Mouse (Mus musculus): ENCODE measurements at regions not wholly inside any gene's neighbourhood (a gene's known extent, or its start where the extent isn't known, plus 50 kb on each side); places are given as distances from the start of the nearest gene placed in this dataset.

- ATAC-seq (peak; percentile 75), DNase-seq (peak; percentile 61)
- no peak; the same call in 1 of the 2 replicates for TF ChIP-seq EP300 (IDR thresholded peaks at IDR 0.05; ENCODE audit: low read depth)
- no peak for TF ChIP-seq CTCF (IDR thresholded peaks at IDR 0.05; ENCODE audit: low read depth)
- no peaks in the 10 kb centered on the region for H3K36me3 ChIP-seq (replicated peaks; ENCODE audit: insufficient read depth, low read length)
- no peaks in the 10 kb centered on the region for H3K9me3 ChIP-seq (ENCODE audit: low read length)
- 42% methylated on average over 7 of the region's 8 CpGs for WGBS (ENCODE audit: insufficient replicate concordance)
- H3K4me2 ChIP-seq (ENCODE audit: low read depth, low read length) = no peak overlapping the region
- no peaks in the 10 kb centered on the region for H3K27me3 ChIP-seq (ENCODE audit: insufficient read depth, low read length)
- H3K4me3 ChIP-seq (ENCODE audit: low read depth, low read length) = no peak overlapping the region
- H3K27ac ChIP-seq (ENCODE audit: low read depth) = peak overlapping the region; percentile 77
- H3K4me1 ChIP-seq (ENCODE audit: insufficient read depth) = peaks cover 5% of the 10 kb centered on the region; the same call in 1 of the 2 replicates
- no peak overlapping the region for H3K9ac ChIP-seq (replicated peaks)
Measured at GRCm38 (mm10) chr10:68354335-68355231, 76.0 kb upstream of the Arid5b start.

- Histone ChIP-seq H3K4me2 (ENCODE audit: low read depth, low read length) (no peak overlapping the region), H3K9me3 (ENCODE audit: low read length) (no peaks in the 10 kb centered on the region), H3K9ac (replicated peaks) (no peak overlapping the region), H3K36me3 (replicated peaks; ENCODE audit: insufficient read depth, low read length) (no peaks in the 10 kb centered on the region), H3K27ac (ENCODE audit: low read depth) (peak overlapping the region; percentile 55; the same call in 1 of the 2 replicates), H3K4me3 (ENCODE audit: low read depth, low read length) (no peak overlapping the region), H3K4me1 (ENCODE audit: insufficient read depth) (peaks cover 5% of the 10 kb centered on the region; the same call in 1 of the 2 replicates), H3K27me3 (ENCODE audit: insufficient read depth, low read length) (no peaks in the 10 kb centered on the region)
- TF ChIP-seq EP300 (IDR thresholded peaks at IDR 0.05; ENCODE audit: low read depth) (no peak), CTCF (IDR thresholded peaks at IDR 0.05; ENCODE audit: low read depth) (no peak)
- DNase-seq (no peak), ATAC-seq (no peak)
- 82% methylated on average over 18 of the region's 18 CpGs for WGBS (ENCODE audit: insufficient replicate concordance)
Measured at GRCm38 (mm10) chr10:68353692-68354232, 75.2 kb upstream of the Arid5b start.

DNA sequence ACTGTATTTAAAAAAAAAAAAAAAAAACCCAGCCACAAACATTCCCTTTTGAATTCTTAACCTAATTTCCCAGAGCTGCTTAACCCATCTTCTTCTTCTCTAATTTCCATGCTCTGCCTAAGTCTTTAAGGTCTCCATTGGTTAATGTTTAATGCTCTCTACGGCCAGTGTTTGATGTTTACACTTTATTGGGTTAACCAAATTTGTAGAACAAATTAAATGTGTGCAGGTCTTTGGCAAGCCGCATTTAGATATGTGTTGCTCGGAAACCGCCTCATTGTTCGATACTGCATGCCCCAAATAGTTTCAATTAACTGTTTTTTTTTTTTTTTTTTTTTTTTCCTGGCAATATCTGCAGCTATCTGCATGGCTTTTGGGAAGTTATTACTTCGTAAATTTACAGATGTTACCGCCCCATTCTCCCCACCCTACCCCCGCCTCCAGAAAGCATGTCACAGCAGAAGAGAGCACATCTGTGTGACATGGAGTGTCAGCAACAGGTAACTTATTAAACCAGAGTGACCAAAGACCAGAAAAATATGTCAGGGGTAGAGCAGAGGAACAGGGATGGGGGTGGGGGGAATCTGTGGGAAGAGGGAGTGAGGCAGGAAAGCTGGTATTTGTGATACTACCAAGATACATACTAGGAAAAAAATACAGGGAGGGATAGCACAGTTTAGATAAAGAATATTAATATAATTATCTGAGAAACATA, 73.5 kb upstream of the Arid5b start:
- peak overlapping the region; percentile 35; the same call in 1 of the 2 replicates for H3K4me2 ChIP-seq (ENCODE audit: low read depth, low read length)
- H3K27me3 ChIP-seq (ENCODE audit: insufficient read depth, low read length) = no peaks in the 10 kb centered on the region
- peak; percentile 88 for ATAC-seq
- H3K27ac ChIP-seq (ENCODE audit: low read depth) = peak overlapping the region; percentile 74
- no peak overlapping the region for H3K4me3 ChIP-seq (ENCODE audit: low read depth, low read length)
- H3K4me1 ChIP-seq (ENCODE audit: insufficient read depth) = peaks cover 5% of the 10 kb centered on the region; the same call in 1 of the 2 replicates
- WGBS (ENCODE audit: insufficient replicate concordance) = 65% methylated on average over 8 of the region's 8 CpGs
- no peaks in the 10 kb centered on the region for H3K36me3 ChIP-seq (replicated peaks; ENCODE audit: insufficient read depth, low read length)
- DNase-seq = peak; percentile 48
- no peaks in the 10 kb centered on the region for H3K9me3 ChIP-seq (ENCODE audit: low read length)
- TF ChIP-seq EP300 (IDR thresholded peaks at IDR 0.05; ENCODE audit: low read depth) = no peak
- TF ChIP-seq CTCF (IDR thresholded peaks at IDR 0.05; ENCODE audit: low read depth) = no peak
- no peak overlapping the region for H3K9ac ChIP-seq (replicated peaks)

DNA sequence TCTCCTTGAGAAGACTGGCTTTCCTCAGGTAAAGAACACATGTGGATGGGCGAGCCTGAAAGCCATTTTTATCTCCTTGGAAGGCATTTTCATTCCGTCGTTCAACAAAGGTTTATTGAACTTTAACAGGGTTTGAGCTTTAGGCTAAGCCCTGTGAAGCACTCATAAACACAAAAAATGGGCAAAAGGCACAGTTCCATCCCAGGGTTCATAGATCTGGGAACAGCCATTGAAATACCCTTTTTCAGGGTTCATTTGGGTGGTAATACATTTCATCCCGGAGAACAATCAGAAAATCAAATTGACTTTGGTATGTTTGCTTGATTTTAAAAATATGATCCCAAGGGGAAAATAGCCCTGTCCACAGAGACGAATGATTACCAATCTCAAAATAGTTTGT, 72.9 kb upstream of the Arid5b start:
- Histone ChIP-seq H3K4me2 (ENCODE audit: low read depth, low read length) (no peak overlapping the region), H3K36me3 (replicated peaks; ENCODE audit: insufficient read depth, low read length) (no peaks in the 10 kb centered on the region), H3K4me1 (ENCODE audit: insufficient read depth) (peaks cover 5% of the 10 kb centered on the region; the same call in 1 of the 2 replicates), H3K9me3 (ENCODE audit: low read length) (no peaks in the 10 kb centered on the region), H3K4me3 (ENCODE audit: low read depth, low read length) (no peak overlapping the region), H3K9ac (replicated peaks) (no peak overlapping the region), H3K27me3 (ENCODE audit: insufficient read depth, low read length) (no peaks in the 10 kb centered on the region), H3K27ac (ENCODE audit: low read depth) (peak overlapping the region; percentile 74)
- no peak for ATAC-seq
- WGBS (ENCODE audit: insufficient replicate concordance) = 67% methylated on average over 5 of the region's 5 CpGs
- no peak for DNase-seq
- TF ChIP-seq CTCF (IDR thresholded peaks at IDR 0.05; ENCODE audit: low read depth) = no peak
- no peak for TF ChIP-seq EP300 (IDR thresholded peaks at IDR 0.05; ENCODE audit: low read depth)

- Histone ChIP-seq H3K4me3 (ENCODE audit: low read depth, low read length) (no peak overlapping the region), H3K4me2 (ENCODE audit: low read depth, low read length) (no peak overlapping the region), H3K27me3 (ENCODE audit: insufficient read depth, low read length) (no peaks in the 10 kb centered on the region), H3K9me3 (ENCODE audit: low read length) (no peaks in the 10 kb centered on the region), H3K4me1 (ENCODE audit: insufficient read depth) (peaks cover 5% of the 10 kb centered on the region; the same call in 1 of the 2 replicates), H3K36me3 (replicated peaks; ENCODE audit: insufficient read depth, low read length) (no peaks in the 10 kb centered on the region), H3K27ac (ENCODE audit: low read depth) (no peak overlapping the region), H3K9ac (replicated peaks) (no peak overlapping the region)
- no peak for TF ChIP-seq EP300 (IDR thresholded peaks at IDR 0.05; ENCODE audit: low read depth)
- no peak for TF ChIP-seq CTCF (IDR thresholded peaks at IDR 0.05; ENCODE audit: low read depth)
- 86% methylated on average over 12 of the region's 12 CpGs for WGBS (ENCODE audit: insufficient replicate concordance)
- ATAC-seq (no peak), DNase-seq (no peak)
Measured at GRCm38 (mm10) chr10:68350798-68351197, 72.3 kb upstream of the Arid5b start.

DNA sequence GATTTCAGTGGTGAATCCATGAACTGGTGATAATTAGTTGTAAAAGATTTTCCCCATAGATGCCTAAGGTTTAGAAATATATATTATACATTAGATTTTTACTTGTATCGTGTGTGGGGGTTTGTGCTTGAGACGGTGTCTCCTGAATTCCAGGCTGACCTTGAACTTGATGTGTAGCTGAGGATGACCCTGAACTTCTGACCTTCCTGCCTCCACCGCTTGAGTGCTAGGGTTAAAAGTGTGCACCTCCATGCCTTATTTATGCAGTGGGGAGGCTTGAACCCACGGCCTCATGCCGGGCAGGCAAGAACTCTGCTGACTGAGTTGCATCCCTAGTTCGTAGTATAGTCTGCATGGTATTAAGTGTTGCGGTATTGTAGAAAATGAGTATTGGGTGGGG, 69.3 kb upstream of the Arid5b start:
- peaks cover 5% of the 10 kb centered on the region; the same call in 1 of the 2 replicates for H3K4me1 ChIP-seq (ENCODE audit: insufficient read depth)
- no peak for ATAC-seq
- H3K9me3 ChIP-seq (ENCODE audit: low read length) = no peaks in the 10 kb centered on the region; the same call in 1 of the 2 replicates
- H3K27ac ChIP-seq (ENCODE audit: low read depth) = no peak overlapping the region
- no peak overlapping the region for H3K9ac ChIP-seq (replicated peaks)
- 80% methylated on average over 7 of the region's 7 CpGs for WGBS (ENCODE audit: insufficient replicate concordance)
- DNase-seq = no peak
- no peaks in the 10 kb centered on the region for H3K27me3 ChIP-seq (ENCODE audit: insufficient read depth, low read length)
- no peak overlapping the region for H3K4me3 ChIP-seq (ENCODE audit: low read depth, low read length)
- TF ChIP-seq EP300 (IDR thresholded peaks at IDR 0.05; ENCODE audit: low read depth) (no peak), CTCF (IDR thresholded peaks at IDR 0.05; ENCODE audit: low read depth) (no peak)
- no peak overlapping the region for H3K4me2 ChIP-seq (ENCODE audit: low read depth, low read length)
- H3K36me3 ChIP-seq (replicated peaks; ENCODE audit: insufficient read depth, low read length) = no peaks in the 10 kb centered on the region
